Mouse (Mus musculus) lung, postnatal 0 days (tissue): ENCODE measurements around the gene Trappc2l. TPM values are rescaled to one million over a fixed set of nuclear protein-coding genes. Genes with fewer than 3 reads are reported as not detected.

ENCODE experiments used
- ATAC-seq: fragments of 200-750 bp; cut with Nextera tagmentation; 2 replicates; pipeline ENCODE4 v1.8.0; 2017; ENCODE audit warnings: moderate library complexity
- DNase-seq: peaks from one replicate; pipeline ENCODE4 v3.0.0-alpha.2; 2016; ENCODE audit warnings: low spot score
- H3K27ac ChIP-seq: fragments of 300-500 bp; sonication (generic); 2 replicates; pipeline ENCODE4 v1.5.1; 2014; ENCODE audit warnings: antibody characterized with exemption, mild to moderate bottlenecking, low read length, mixed read lengths
- H3K27me3 ChIP-seq: fragments of 300-500 bp; sonication (generic); replicated peaks from 2 replicates; pipeline ENCODE4 v1.6.1; 2014; ENCODE audit warnings: low read length, mixed read lengths; ENCODE audit not compliant: insufficient read depth
- H3K36me3 ChIP-seq: fragments of 300-500 bp; sonication (generic); 2 replicates; pipeline ENCODE4 v1.6.1; 2014; ENCODE audit warnings: low read length, mixed read lengths; ENCODE audit not compliant: insufficient read depth
- H3K4me1 ChIP-seq: fragments of 300-500 bp; sonication (generic); 2 replicates; pipeline ENCODE4 v1.6.1; 2014; ENCODE audit warnings: antibody characterized with exemption, low read depth, low read length, mixed read lengths; ENCODE audit not compliant: insufficient read depth
- H3K4me2 ChIP-seq: fragments of 300-500 bp; sonication (generic); replicated peaks from 2 replicates; pipeline ENCODE4 v1.6.1; 2014; ENCODE audit warnings: low read depth, mild to moderate bottlenecking, low read length, moderate library complexity, mixed read lengths
- H3K4me3 ChIP-seq: fragments of 300-500 bp; sonication (generic); 2 replicates; pipeline ENCODE4 v1.5.1; 2014; ENCODE audit warnings: low read depth, low read length
- H3K9ac ChIP-seq: fragments of 300-500 bp; sonication (generic); replicated peaks from 2 replicates; pipeline ENCODE4 v1.6.1; 2014; ENCODE audit warnings: low read depth, mild to moderate bottlenecking
- H3K9me3 ChIP-seq: fragments of 300-500 bp; sonication (generic); 2 replicates; pipeline ENCODE4 v1.6.1; 2016; ENCODE audit warnings: low read length, mixed read lengths
- CTCF ChIP-seq: IDR thresholded peaks from 2 replicates; pipeline ENCODE4 v1.5.1; 2016; ENCODE audit warnings: antibody characterized with exemption, mild to moderate bottlenecking
- EP300 ChIP-seq: IDR thresholded peaks from 2 replicates; pipeline ENCODE4 v1.6.1; 2016; ENCODE audit warnings: antibody characterized with exemption, mild to moderate bottlenecking, control low read depth
- WGBS: fragments of 180-500 bp; shearing (Covaris S2); extraction: QIAGEN DNeasy Blood & Tissue Kit; methylation state at CpG from one replicate; pipeline ENCODE4 v1.1.7; 2014; 5-methylcytosine and 5-hydroxymethylcytosine counted together
- polyA plus RNA-seq: library from polyadenylated mRNA; unstranded; fragments of >200 nt; fragmentation: Nextera tagmentation; extraction: Ambion mirVana; gene quantifications from 2 replicates; pipeline ENCODE4 v1.2.1, GENCODE M21; 2015

Trappc2l gene
- polyA plus RNA-seq, 1 experiment from 2014 or later, result 70.0 TPM

- Histone ChIP-seq H3K27me3 (no peaks in the 10 kb centered on the region), H3K4me2 (peak overlapping the region; percentile 95), H3K27ac (no peak overlapping the region; the same call in 1 of the 2 replicates), H3K36me3 (no peaks in the 10 kb centered on the region), H3K9ac (no peak overlapping the region), H3K9me3 (no peaks in the 10 kb centered on the region), H3K4me1 (peaks cover 21% of the 10 kb centered on the region; the same call in 1 of the 2 replicates), H3K4me3 (peak overlapping the region; percentile 61; the same call in 1 of the 2 replicates)
- ATAC-seq, result peak; percentile 10; the same call in 1 of the 2 replicates
- TF ChIP-seq EP300, result no peak
- no peak for TF ChIP-seq CTCF
- 22% methylated on average over 10 of the region's 10 CpGs for WGBS
- DNase-seq, result no peak
Measured at GRCm38 (mm10) chr8:122577116-122577515, 34.3 kb upstream of the Trappc2l start.

GRCm38 (mm10) chr8:122579196-122579595 is 32.2 kb upstream of the Trappc2l start:
- no peak for ATAC-seq
- H3K27me3 ChIP-seq, result no peaks in the 10 kb centered on the region
- H3K36me3 ChIP-seq, result no peaks in the 10 kb centered on the region
- peaks cover 21% of the 10 kb centered on the region; the same call in 1 of the 2 replicates for H3K4me1 ChIP-seq
- H3K4me3 ChIP-seq, result no peak overlapping the region
- 32% methylated on average over 7 of the region's 7 CpGs for WGBS
- DNase-seq, result no peak
- TF ChIP-seq CTCF (no peak), EP300 (no peak)
- H3K27ac ChIP-seq, result no peak overlapping the region
- H3K4me2 ChIP-seq, result no peak overlapping the region
- H3K9me3 ChIP-seq, result no peaks in the 10 kb centered on the region
- H3K9ac ChIP-seq, result no peak overlapping the region

DNA sequence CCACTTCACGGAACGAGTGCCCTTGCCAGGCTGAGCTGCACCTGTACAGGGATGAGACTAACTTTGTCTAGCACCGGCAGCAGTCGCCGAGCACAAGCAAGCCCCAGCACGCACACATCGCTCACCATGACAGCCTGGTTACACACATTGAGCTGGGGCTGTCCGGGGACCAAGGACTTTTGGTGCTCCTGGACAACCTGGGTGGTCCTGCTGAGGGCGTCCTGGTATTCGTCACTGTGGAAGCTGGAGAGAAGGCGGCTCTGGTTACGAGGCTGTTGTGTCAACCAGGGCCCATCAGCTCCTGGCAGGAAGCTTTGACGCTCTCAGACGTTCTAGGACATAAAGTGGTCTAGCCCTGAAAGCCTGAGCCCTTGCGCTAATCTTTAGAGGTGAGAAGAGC is 30.5 kb upstream of the Trappc2l start:
- H3K4me3 ChIP-seq, result no peak overlapping the region
- DNase-seq (no peak), ATAC-seq (no peak)
- TF ChIP-seq EP300, result no peak
- no peak for TF ChIP-seq CTCF
- H3K4me1 ChIP-seq, result peaks cover 9% of the 10 kb centered on the region; the same call in 1 of the 2 replicates
- H3K4me2 ChIP-seq, result no peak overlapping the region
- no peaks in the 10 kb centered on the region for H3K27me3 ChIP-seq
- H3K9ac ChIP-seq, result no peak overlapping the region
- WGBS, result 26% methylated on average over 15 of the region's 15 CpGs
- no peaks in the 10 kb centered on the region for H3K36me3 ChIP-seq
- no peaks in the 10 kb centered on the region for H3K9me3 ChIP-seq
- H3K27ac ChIP-seq, result no peak overlapping the region

GRCm38 (mm10) chr8:122584981-122585380 is 26.5 kb upstream of the Trappc2l start:
- no peak for TF ChIP-seq EP300
- no peak for TF ChIP-seq CTCF
- no peak for DNase-seq
- H3K27me3 ChIP-seq, result no peaks in the 10 kb centered on the region
- no peaks in the 10 kb centered on the region for H3K36me3 ChIP-seq
- 82% methylated on average over 9 of the region's 9 CpGs for WGBS
- ATAC-seq, result no peak
- no peak overlapping the region for H3K27ac ChIP-seq
- no peak overlapping the region for H3K9ac ChIP-seq
- H3K4me1 ChIP-seq, result no peaks in the 10 kb centered on the region
- no peak overlapping the region for H3K4me2 ChIP-seq
- H3K9me3 ChIP-seq, result no peaks in the 10 kb centered on the region
- no peak overlapping the region for H3K4me3 ChIP-seq

DNA sequence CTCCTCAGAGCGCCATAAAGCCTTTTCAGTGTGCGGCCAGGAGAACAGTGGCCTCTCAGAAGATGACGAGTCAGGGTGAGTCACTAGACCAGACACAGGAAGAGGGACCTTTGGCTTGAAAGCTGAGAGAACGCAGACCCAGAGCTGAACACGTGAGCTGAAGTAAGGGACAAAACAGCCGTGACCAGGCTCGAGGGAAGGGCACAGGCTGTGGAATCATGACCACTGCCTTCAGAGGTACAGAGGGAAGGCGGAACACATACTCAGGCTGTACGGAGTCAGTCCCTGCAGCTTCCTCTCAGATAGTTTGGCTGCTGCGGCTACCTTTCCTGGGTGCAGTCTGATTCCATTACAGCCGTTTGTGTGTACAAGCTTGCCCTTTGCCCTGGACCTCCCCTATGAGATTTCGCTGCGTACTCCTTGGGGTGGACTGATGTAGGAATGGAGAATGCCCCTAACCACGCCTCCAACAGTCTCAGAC is 26.0 kb upstream of the Trappc2l start:
- H3K4me2 ChIP-seq, result no peak overlapping the region
- H3K9me3 ChIP-seq, result no peaks in the 10 kb centered on the region
- no peaks in the 10 kb centered on the region for H3K36me3 ChIP-seq
- 34% methylated on average over 14 of the region's 14 CpGs for WGBS
- H3K9ac ChIP-seq, result no peak overlapping the region
- no peaks in the 10 kb centered on the region for H3K27me3 ChIP-seq
- H3K4me3 ChIP-seq, result no peak overlapping the region
- TF ChIP-seq CTCF (no peak), EP300 (no peak)
- H3K27ac ChIP-seq, result no peak overlapping the region
- ATAC-seq, result peak; percentile 52
- no peaks in the 10 kb centered on the region for H3K4me1 ChIP-seq
- peak; percentile 48 for DNase-seq

DNA sequence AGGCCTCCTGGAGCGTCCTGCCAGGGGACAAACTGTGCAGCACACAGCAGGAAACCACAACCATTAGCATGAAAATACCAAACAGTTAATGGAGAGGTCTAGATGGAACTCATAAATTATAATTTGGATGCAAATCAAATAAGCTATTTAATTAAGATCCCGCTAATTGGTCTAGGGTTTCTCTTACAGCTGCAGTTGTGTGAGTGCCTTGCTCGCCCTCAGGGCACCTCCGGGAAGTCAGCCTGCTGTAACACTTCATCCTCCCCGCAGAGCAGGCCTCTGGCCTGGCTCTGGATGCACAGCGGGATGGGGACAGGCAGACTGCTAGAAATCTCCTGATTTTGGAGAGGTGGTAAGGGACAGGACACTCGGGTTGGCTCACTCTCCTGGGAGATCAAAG is 25.3 kb upstream of the Trappc2l start:
- Histone ChIP-seq H3K4me2 (no peak overlapping the region), H3K4me1 (no peaks in the 10 kb centered on the region), H3K27ac (no peak overlapping the region), H3K9ac (no peak overlapping the region), H3K27me3 (no peaks in the 10 kb centered on the region), H3K4me3 (no peak overlapping the region), H3K9me3 (no peaks in the 10 kb centered on the region), H3K36me3 (no peaks in the 10 kb centered on the region)
- 77% methylated on average over 7 of the region's 7 CpGs for WGBS
- DNase-seq (no peak), ATAC-seq (no peak)
- TF ChIP-seq CTCF (no peak), EP300 (no peak)

DNA sequence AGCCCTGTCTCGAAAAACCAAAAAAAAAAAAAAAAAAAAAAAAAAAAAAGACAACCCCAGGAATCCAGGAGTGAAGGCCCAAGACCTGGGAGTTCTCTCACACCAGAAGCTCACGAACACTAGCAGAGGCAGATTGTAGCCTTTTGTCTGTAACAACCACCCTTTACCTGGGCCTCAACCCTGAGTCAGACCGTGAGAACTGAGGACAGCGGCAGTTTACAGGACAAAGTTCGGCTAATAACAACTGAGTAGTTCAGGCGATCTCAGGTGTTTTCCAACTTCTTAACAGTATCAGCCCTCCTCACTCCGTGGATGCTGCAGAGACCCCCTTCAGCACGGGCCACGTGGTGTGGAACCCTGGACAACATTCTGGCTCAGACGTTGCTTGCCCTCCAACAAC is 24.7 kb upstream of the Trappc2l start:
- H3K4me1 ChIP-seq, result no peaks in the 10 kb centered on the region
- no peak overlapping the region for H3K27ac ChIP-seq
- TF ChIP-seq CTCF (no peak), EP300 (no peak)
- H3K4me2 ChIP-seq, result no peak overlapping the region
- no peaks in the 10 kb centered on the region for H3K27me3 ChIP-seq
- no peak overlapping the region for H3K9ac ChIP-seq
- no peaks in the 10 kb centered on the region for H3K9me3 ChIP-seq
- DNase-seq (no peak), ATAC-seq (no peak)
- 83% methylated on average over 10 of the region's 10 CpGs for WGBS
- H3K4me3 ChIP-seq, result no peak overlapping the region
- H3K36me3 ChIP-seq, result no peaks in the 10 kb centered on the region
